23 mouse cellular contexts compared by ENCODE assay signal in the genomic region with DNA sequence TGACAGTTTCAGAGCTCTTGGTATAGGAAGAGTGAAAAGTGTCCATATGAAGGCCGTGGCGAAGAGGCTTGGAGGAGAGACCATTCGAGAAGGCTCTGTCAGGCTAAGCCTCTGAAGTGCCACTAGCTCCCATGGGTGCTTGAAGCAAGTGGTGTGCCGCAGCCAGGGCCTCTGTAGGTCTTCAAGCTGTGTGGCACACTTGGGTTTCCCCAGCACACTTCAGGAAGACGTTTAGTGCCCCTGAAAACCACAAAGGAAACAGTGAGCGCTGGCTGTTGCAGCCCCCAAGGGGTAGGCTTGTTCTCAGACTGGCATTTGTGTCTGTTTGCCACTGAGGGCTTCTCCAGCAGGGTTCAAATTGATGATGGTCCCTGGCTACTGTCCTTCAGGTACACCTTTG.
DNase-seq lines count a peak whose midpoint lies in the region; TF ChIP-seq lines count a peak whose summit lies in the region.
"Had no signal": no experiment of that assay in that cellular context is flagged by ENCODE, and none has a peak within 500 bp of the region (broad histone marks: within the 10 kb centered on the region; RNA-seq: fewer than 3 reads in every experiment).

No protein-coding gene starts in this region.

- no peak overlapping the region for H3K27ac ChIP-seq in CH12.LX (ENCODE audit: insufficient read depth, low read depth)
- peak overlapping the region; percentile 30; the same call in 1 of the 2 replicates for H3K27ac ChIP-seq in limb, embryonic 10.5 days
- H3K27ac ChIP-seq: embryonic facial prominence, embryonic 15.5 days; forebrain, embryonic 10.5 days; forebrain, embryonic 15.5 days; heart, adult 2 months; heart, embryonic 15.5 days; intestine, embryonic 15.5 days had no signal

- no peak for TF ChIP-seq RAD21 in CH12.LX (IDR thresholded peaks at IDR 0.05; ENCODE audit: low read depth, low read length)

- WGBS in limb, embryonic 10.5 days, result 91% methylated on average over 6 of the region's 6 CpGs

- H3K9ac ChIP-seq in CH12.LX (ENCODE audit: insufficient read depth, low read depth), result no peak overlapping the region
- H3K9ac ChIP-seq: embryonic facial prominence, embryonic 15.5 days; forebrain, embryonic 15.5 days; heart, embryonic 15.5 days; hindbrain, embryonic 12.5 days; intestine, embryonic 15.5 days had no signal

- in situ Hi-C loops in CH12.LX (cut with MboI; ENCODE audit: low pct_ligation_motif_present, low pct_unique_long_range_greater_than_20kb, low sequenced_read_pairs), result no loop called here

- DNase-seq in 416B (ENCODE audit: low read depth) (peak; percentile 1), CH12.LX (ENCODE audit: extremely low read depth) (peak; percentile 8), liver (no peak)
- no peak for DNase-seq in limb, embryonic 10.5 days (ENCODE audit: low spot score)
- peak; percentile 24 for DNase-seq in thymus, postnatal 25 days
- DNase-seq in adrenal gland, postnatal 14 days, result no peak
- DNase-seq in lung, postnatal 25 days (ENCODE audit: low spot score), result no peak
- DNase-seq: adrenal gland, postnatal 36 days; B cell, adult 2 months; cerebellum, adult 2 months; cerebellum, postnatal 10 days; embryo, embryonic 11 days; gastrocnemius, postnatal 36 days; heart, adult 2 months; heart, postnatal 14 days had no signal

- no peak for TF ChIP-seq POLR2A in CH12.LX (IDR thresholded peaks at IDR 0.05; ENCODE audit: low read depth, low read length)

- peaks cover 0 to 42% of the 10 kb centered on the region in 2 experiments for H3K36me3 ChIP-seq in CH12.LX (replicated peaks in 1 of 2; ENCODE audit: control insufficient read depth in 1 of 2, insufficient read depth in 1 of 2, low read length in 1 of 2)
- H3K36me3 ChIP-seq in limb, embryonic 10.5 days, result no peaks in the 10 kb centered on the region
- H3K36me3 ChIP-seq: embryonic facial prominence, embryonic 15.5 days; forebrain, embryonic 10.5 days; forebrain, embryonic 15.5 days; heart, embryonic 15.5 days; hindbrain, embryonic 12.5 days; intestine, embryonic 15.5 days had no signal

- TF ChIP-seq CTCF in CH12.LX (conservative IDR thresholded peaks at IDR 0.05 in 1 of 2, IDR thresholded peaks at IDR 0.05 in 1 of 2; ENCODE audit: low read depth in 2 of 2, low read length in 2 of 2), result no peak

- H3K27me3 ChIP-seq in CH12.LX (replicated peaks), result no peaks in the 10 kb centered on the region
- H3K27me3 ChIP-seq in limb, embryonic 10.5 days (ENCODE audit: low read depth, poor library complexity, severe bottlenecking), result no peaks in the 10 kb centered on the region
- H3K27me3 ChIP-seq: embryonic facial prominence, embryonic 15.5 days; heart, embryonic 15.5 days; hindbrain, embryonic 12.5 days; intestine, embryonic 15.5 days had no signal

- H3K9me3 ChIP-seq in CH12.LX (replicated peaks; ENCODE audit: low read length), result no peaks in the 10 kb centered on the region
- H3K9me3 ChIP-seq in limb, embryonic 10.5 days (replicated peaks), result no peaks in the 10 kb centered on the region
- H3K9me3 ChIP-seq: embryonic facial prominence, embryonic 15.5 days; forebrain, embryonic 10.5 days; forebrain, embryonic 15.5 days; heart, embryonic 15.5 days; hindbrain, embryonic 12.5 days; intestine, embryonic 15.5 days had no signal

- dilution Hi-C loops in CH12.LX (cut with MboI; ENCODE audit: extremely low pct_ligation_motif_present, extremely low pct_unique_long_range_greater_than_20kb, low sequenced_read_pairs), result no loop called here

- peaks cover 0 to 28% of the 10 kb centered on the region in 2 experiments; a peak in 2 of 4 replicates for H3K4me1 ChIP-seq in CH12.LX (ENCODE audit: control insufficient read depth in 1 of 2, insufficient read depth in 2 of 2)
- peaks cover 67% of the 10 kb centered on the region for H3K4me1 ChIP-seq in limb, embryonic 10.5 days
- H3K4me1 ChIP-seq: heart, embryonic 15.5 days; intestine, embryonic 15.5 days had no signal

- no peak for TF ChIP-seq EP300 in CH12.LX (IDR thresholded peaks at IDR 0.05; ENCODE audit: low read length)

- no peak overlapping the region for H3K4me3 ChIP-seq in CH12.LX (replicated peaks in 1 of 3; ENCODE audit: low read depth in 2 of 3, low read length in 2 of 3, poor library complexity in 1 of 3)
- H3K4me3 ChIP-seq in limb, embryonic 10.5 days, result no peak overlapping the region
- H3K4me3 ChIP-seq: embryonic facial prominence, embryonic 15.5 days; erythroblast, embryonic 14.5 days; forebrain, embryonic 10.5 days; forebrain, embryonic 15.5 days; heart, adult 2 months; heart, embryonic 15.5 days; hindbrain, embryonic 12.5 days; intestine, embryonic 15.5 days had no signal

- no peak overlapping the region for H3K4me2 ChIP-seq in CH12.LX (ENCODE audit: insufficient read depth, low read depth, poor library complexity, severe bottlenecking)
- H3K4me2 ChIP-seq: embryonic facial prominence, embryonic 15.5 days; forebrain, embryonic 15.5 days; heart, embryonic 11.5 days; heart, embryonic 15.5 days; hindbrain, embryonic 12.5 days; intestine, embryonic 15.5 days had no signal

- H3K79me2 ChIP-seq in CH12.LX (replicated peaks; ENCODE audit: control insufficient read depth, extremely low read depth, insufficient read depth, poor library complexity, severe bottlenecking), result no peaks in the 10 kb centered on the region

TF ChIP-seq in CH12.LX, 34 proteins besides CTCF, POLR2A, EP300 and RAD21:
- no peak for TF ChIP-seq ZMIZ1 (IDR thresholded peaks at IDR 0.05; ENCODE audit: low read depth, low read length)
- no peak for TF ChIP-seq UBTF (IDR thresholded peaks at IDR 0.05; ENCODE audit: low read depth, low read length)
- no peak for TF ChIP-seq NRF1 (IDR thresholded peaks at IDR 0.05; ENCODE audit: low read depth, low read length)
- no peak for TF ChIP-seq USF2 (conservative IDR thresholded peaks at IDR 0.05; ENCODE audit: low read depth, low read length)
- no peak for TF ChIP-seq SMC3 (IDR thresholded peaks at IDR 0.05; ENCODE audit: low read depth, low read length)
- no peak for TF ChIP-seq ZKSCAN1 (IDR thresholded peaks at IDR 0.05; ENCODE audit: borderline replicate concordance, low read depth, low read length)
- no peak for TF ChIP-seq POLR2AphosphoS2 (IDR thresholded peaks at IDR 0.05; ENCODE audit: low read depth, low read length)
- no peak for TF ChIP-seq ZC3H11A (IDR thresholded peaks at IDR 0.05; ENCODE audit: low read depth, low read length)
- no peak for TF ChIP-seq JUND (conservative IDR thresholded peaks at IDR 0.05; ENCODE audit: low read depth, low read length)
- no peak for TF ChIP-seq JUN (IDR thresholded peaks at IDR 0.05; ENCODE audit: insufficient read depth, low read depth, low read length)
- no peak for TF ChIP-seq IRF4 (IDR thresholded peaks at IDR 0.05; ENCODE audit: low read depth, low read length)
- no peak for TF ChIP-seq MAZ (IDR thresholded peaks at IDR 0.05; ENCODE audit: low read depth, low read length)
- TF ChIP-seq NELFE (IDR thresholded peaks at IDR 0.05; ENCODE audit: low read depth, low read length), result no peak

Comparison
In these comparisons a context has a peak if more than half of its experiments do, and no peak if none do; other contexts are left out.
1. DNase-seq: peak in 416B (single experiment), CH12.LX (single experiment) and thymus, postnatal 25 days (single experiment); none in limb, embryonic 10.5 days (single experiment), adrenal gland, postnatal 14 days (single experiment), lung, postnatal 25 days (single experiment) and liver (single experiment).